Mouse (Mus musculus) kidney, postnatal 14 days (tissue): Measurements from ENCODE around the gene Atg4c.

Experiments used
- DNase-seq: peaks from one replicate; pipeline ENCODE4 v3.0.0; 2022; ENCODE audit warnings: mixed read lengths

The Atg4c gene

DNA sequence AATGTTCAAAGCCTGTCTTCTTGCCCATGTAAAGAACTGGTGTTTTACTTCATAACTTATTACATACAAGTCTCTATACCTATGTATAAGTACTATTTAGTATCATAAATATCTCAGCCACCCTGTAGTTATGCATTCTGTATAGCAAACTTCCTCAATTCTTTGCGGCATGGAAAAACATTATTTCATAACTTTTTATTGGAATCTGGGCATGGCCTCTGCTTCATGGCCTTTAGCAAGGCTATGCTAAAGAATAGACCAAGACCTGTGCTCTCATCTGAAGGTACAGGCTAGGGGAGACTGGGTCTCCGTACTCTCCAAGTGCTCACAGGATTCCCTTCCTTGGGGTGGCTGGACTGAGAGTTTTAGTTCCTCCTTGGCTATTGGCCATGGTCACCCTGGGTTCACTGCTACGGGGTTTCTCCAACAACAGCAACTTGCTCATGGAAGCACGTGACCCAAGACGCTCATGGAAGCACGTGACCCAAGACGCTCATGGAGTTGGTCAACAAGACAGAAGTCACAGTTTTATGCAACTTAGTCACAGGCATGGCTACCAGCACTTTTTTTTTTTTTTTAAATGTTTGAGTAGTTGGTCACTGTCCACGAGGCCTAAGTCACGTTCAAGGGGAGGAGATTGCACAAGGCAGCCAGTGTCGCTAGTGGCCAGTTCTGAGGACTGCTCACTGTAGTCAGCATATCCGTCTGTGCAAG is 7.2 kb upstream of the Atg4c start:
- DNase-seq, result no peak

DNA sequence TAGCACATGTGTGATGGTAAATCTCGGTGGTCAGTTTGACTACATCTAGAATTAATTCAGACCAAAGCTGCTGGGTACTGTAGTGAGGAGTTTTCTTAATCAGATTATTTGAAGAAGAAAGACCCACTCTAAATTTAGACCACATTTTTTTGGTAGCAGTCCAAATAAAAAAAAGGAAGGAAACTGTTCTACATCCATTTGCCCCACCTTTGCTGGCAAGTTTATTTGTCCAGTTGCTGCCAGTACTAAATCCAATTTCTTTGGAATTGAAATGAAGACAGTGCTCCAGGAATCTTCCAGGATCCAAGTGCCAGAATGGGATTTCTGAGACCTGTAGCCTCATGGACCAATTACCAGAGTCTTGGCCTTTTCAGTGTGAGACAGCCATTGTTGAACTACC is 1.1 kb upstream of the Atg4c start:
- DNase-seq, result no peak

DNA sequence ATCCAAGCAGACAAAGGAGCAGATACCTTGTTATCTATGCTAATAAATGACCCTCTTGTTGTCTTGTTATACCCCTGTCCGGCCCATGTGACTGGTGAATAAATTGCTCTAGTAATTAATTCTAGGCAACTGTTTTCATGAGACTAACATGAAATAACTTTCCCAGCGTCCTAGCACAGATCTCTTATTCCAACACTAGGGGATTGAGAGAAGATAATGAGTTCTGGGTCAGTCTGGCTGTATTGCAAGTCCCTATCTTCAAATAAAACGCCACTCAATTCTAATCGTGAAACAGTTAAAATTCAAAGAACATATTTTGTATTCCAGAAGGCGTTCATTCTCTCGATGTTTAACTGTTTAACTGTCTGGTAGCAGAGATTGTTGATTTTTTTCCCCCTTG is 520 bp upstream of the Atg4c start:
- no peak for DNase-seq

DNA sequence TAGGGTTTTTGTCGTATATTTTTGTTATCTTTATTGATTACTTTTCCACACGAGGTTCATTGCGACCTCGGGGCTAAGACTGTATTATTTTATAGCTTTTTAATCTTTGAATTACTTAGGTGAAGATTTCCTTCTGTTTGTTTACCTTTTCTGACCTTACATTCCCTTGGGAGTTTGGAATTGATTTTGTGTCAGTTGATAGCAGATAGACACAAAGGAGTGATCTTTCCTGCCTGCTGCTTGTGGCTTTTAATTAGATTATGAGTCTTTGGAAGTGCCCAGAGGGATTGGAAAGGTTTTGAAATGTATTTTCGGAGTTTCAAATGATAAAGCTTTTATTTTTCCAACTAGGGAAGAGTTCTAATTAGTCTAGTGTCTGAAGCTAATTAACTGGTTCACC is 1.1 kb downstream of the Atg4c start:
- no peak for DNase-seq

DNA sequence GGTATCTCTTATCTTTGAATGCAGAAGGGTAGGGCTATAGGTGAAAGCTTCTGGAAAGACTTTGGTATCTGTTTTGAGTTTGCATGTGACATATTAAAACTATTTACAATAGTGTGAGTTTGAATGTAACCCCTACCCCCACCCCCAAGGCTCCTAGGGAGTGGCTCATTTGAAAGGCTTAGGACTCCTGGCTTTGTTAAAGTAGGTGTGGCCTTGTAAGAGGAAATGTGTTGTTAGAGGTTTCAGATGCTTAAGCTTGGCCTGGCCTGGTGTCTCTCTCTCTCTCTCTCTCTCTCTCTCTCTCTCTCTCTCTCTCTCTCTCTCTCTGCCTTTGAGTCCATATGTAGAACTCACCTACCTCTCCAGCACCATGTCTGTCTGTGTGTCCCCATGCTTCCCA is 5.0 kb downstream of the Atg4c start:
- DNase-seq, result no peak

DNA sequence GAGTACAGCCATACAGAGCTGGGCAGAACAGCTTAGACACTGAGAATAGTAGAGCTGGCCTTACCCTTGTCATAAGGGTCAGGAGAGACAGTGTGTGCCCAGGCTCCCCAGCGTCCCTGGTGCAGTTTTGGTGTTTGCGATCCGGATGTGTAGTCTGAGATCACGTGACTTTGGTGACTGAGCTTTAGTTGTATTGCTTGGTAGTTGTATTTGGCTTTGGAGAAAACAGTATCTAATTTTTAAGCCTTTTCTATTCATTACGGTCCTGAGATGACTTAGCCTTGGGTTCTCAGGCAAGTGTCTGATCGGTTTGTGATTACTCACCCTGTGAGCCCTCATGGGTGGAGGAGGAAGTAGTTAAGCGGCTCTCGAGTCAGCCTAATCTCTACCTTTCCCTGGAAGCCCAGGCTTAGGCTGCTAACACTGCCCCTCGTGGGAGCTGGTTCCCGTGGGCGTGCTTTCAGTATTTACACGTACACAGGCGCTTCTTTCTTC is 6.1 kb downstream of the Atg4c start:
- DNase-seq, result no peak

DNA sequence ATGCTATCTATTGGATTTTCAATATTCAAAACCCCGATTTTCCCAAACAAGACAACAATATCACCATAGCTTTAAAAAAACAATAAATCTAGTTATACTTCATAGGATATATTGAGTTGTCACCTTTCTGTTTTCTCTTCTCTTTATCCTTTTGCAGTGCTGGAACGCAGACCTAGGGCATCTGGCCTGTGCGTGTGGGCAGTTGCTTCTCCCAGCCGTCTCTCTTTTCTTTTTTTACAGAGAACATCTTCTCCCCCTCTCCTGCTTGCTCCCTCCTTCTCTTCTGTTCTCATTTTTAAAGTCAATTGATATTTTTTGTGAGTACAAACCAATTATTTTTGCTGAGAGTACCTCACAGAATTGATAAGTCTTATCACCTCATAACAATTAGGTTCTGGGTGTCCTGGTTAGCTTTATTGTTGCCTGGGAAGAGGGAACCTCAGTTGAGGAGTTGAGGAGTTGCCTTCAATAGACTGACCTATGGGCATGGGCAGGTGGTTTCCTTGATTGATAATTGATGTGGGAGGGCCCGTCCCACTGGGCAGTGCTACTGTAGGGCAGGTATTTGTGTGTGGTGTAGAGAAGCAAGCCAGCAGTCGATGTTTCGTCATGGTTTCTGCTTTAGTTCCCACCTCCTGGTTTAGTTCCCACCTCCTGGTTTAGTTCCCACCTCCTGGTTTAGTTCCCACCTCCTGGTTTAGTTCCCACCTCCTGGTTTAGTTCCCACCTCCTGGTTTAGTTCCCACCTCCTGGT is 6.8 kb downstream of the Atg4c start:
- no peak for DNase-seq

DNA sequence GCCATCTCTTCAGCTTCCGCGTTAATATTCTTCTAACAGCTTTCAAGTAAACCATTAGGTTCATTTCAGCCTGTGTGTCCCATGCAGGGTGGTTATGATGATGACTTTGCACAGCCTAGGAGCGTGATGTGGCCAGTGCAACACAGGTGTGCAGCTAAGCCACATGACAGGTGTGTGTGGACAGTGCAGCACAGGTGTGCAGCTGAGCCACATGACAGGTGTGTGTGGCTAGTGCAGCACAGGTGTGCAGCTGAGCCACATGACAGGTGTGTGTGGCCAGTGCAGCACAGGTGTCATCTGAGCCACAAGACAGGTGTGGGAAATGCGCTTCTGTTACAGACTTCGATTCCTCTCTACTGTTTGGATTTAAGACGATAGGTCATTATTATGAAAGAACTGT is 12.0 kb downstream of the Atg4c start:
- no peak for DNase-seq

DNA sequence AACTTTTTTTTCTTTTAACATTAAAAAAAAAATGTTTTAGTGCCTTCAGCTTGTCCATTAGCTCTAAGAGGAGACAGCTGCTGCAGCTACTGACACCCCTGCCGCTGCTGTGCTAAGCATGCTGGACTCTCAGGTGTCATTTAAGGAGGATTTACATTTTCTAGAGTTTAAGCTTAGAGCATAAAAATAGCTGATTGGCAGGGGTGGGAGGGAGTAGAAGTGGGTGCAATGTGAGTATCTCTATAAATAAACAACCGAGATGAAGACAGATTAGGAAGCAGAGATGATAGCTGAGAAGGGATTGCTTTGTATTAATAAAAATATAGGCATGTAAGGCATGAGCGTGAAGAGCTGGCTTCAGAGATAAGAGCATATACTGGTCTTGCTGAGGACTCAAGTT is 12.6 kb downstream of the Atg4c start:
- no peak for DNase-seq

DNA sequence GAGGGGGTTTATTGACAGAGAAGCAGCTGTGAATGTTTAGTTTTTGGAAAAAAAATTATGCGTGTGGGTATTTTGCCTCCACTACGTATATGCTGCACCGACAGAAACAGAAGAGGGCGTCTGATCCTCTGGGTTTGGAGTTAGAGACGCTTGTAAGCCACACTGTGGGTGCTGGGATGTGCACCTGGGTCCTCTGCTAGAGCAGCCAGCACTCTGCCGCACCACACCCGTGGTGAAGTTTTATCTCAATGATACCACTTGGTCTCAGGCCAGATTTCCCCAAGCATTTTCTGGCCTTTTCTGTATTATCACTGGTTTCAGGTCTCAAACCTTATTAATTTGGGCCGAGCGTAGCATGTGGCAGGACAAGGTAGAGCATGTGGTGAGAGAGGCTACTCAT is 16.4 kb downstream of the Atg4c start:
- DNase-seq, result no peak

DNA sequence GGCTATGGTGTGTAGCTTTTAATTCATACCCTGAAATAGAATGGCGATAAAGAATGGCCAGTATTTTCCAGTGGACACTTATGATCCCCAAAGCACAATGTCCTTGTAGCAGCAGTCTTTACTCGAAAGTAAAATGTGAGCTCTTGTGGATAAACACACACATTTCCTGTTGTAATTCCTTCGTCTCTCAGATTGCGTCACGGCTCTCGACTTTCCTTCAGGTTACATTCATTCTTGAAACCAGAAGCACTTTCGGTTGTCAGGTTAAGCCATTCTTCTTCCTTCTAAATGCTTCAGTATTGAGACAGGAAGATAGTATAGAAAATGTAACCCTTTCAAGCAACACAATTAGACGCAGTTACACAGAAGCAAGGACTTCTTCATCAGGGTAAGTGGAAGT is 17.9 kb downstream of the Atg4c start:
- no peak for DNase-seq

DNA sequence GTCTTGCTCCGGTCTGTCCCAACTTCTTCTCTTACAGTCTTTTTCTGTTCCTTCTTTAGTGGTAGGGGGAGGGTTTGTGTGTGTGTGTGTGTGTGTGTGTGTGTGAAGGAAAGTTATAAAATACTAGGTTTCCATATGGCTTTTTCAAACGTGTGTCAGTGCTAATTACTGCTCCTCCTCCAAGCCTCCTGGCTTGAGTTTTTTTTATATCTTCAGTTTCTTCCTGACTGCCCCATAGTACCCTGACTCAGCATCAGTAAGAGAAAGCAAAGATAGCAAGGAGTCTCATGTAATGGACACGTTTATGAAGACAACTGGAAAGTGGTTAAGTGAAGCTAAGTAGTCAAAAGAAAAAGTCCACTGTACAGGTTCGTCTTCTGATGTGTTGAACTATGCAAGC is 19.4 kb downstream of the Atg4c start:
- DNase-seq, result no peak

DNA sequence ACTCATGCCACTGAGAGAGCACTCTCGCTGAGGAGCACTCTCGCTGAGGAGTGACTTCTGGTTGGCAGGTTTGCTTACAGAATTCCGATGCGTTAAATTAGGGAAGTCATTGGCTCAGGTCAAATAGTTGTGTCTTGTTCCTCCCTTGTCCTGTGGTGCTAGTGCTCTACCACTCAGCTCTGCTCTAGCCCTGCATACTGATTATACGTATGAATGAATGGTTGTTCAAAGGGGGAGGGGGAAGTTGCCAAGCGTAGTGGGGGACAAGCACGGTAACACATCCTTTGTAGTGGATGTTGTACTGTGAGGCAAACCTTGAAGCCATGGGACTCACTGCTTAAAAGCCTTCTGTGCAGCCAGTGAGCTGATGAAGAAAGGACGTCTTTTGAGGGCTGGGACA is 28.5 kb downstream of the Atg4c start:
- DNase-seq, result no peak

DNA sequence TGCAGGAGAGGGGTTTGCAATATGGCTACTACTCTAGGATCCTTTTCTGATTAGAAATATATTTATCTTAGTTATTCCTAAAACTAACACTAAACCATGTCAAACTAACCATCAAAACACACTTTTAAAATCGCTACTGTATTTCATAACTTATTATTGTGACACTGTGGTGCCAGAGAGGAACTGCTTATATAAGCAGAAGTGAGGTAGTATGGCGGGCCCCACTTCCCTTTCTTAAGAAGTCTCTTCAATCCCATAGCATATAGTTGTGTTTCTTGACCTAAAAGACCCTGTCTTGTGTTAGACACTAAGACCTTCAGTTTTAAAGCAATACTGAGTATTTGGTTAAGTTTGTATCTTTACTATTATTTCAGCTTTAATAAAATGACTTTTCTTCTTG is 31.1 kb downstream of the Atg4c start:
- DNase-seq, result no peak

DNA sequence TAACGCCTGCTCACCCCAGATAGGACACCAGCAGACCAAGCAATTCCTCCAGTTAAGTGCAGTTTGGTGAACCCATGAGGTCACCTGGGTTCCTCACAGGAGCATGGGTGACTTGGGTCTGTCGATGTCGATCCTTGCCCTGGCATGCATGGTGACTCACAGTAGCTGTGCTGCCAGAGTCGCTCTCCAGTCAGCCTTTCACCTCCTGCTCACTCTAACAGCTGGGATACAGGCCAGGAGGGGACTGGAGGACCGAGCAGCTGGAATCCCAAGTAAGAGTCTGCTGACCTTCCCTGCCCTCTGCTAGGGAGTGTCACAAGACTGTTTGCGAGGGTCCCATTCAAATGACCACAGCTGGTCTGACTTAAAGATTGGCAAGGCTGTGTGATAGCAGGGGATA is 33.5 kb downstream of the Atg4c start:
- no peak for DNase-seq

DNA sequence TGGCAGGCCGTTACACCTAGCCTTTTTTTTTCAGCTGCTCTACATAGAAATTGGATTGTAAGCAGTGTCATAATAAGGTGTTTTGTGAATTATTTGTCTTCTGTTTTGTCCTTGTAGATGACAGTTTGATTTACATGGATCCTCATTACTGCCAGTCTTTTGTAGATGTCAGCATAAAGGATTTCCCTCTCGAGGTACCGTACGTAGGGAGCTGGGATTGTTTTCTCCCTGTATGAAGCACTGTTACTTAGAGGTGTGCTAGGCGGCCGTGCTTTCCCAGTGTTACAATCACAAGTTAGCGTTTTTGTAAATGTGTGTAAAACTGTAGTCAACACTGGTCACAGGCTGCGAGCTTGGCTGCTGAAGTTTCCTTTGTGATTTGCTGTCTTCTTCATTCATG is 35.6 kb downstream of the Atg4c start:
- DNase-seq, result no peak

DNA sequence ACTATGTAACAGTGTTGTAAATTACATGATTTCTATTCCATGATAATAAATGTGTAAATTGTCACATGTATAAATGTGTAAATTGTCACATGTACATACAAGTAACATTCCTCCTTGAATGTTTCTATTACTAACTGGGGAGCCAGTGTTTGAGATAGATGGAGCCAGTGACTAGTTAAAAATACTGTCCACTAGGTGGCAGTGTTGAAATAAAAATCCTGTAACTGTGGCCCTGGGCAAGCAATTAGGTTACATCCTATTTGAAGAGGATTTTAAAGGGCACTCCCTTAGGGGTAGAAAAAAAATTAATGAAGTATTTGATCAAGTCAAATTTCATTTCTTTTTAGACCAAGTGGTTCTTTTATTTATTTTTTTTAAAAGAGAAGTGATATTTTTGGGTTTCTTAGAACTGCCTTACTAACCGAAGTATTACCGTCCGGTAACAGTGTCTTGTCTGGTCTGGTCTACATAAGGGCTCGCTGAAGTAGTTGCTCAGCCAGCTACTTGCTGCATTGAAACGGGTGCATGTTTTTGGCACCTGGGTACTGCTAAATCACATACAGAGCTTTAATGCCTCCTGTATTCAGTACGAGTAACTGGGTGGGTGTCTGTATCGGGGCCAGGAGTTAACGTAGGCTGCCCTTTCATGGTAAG is 41.6 kb downstream of the Atg4c start:
- DNase-seq, result peak; percentile 36

DNA sequence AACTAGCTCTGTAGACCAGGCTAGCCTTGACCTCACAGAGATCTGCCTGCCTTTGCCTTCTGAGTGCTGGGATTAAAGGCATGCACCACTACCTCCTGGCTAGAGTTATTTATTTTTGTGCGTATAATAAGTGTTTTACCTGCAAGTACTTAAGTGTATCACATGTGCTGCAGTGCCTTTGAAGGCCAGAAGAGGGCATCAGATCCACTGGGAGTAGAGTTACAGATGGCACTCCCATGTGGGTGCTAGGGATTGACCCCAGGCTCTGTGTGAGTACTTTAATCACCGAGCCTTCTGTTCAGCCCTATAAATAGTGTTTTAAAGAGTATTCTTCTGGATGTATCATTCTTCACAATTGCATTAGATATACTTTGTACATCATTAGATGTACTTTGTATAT is 44.6 kb downstream of the Atg4c start:
- DNase-seq, result no peak

DNA sequence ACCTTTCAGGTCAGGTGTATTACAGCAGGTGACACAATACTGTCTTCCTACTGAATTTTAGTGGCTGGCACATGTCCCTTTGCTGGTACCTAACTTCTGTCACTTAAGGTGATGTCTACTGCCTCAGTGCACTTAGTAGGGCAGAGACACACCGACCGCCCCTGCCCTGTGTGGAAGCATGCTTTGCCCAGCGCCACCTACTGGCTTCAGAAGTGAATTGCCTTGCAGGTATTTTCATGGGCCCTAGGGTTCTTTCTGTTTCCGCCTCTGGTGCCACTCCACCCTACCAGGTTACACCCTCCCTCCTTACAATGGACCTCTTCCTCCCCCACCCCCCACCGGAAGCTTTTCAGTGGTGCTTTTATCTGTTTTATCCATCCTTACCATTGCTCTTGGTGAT is 47.9 kb downstream of the Atg4c start:
- DNase-seq, result no peak

DNA sequence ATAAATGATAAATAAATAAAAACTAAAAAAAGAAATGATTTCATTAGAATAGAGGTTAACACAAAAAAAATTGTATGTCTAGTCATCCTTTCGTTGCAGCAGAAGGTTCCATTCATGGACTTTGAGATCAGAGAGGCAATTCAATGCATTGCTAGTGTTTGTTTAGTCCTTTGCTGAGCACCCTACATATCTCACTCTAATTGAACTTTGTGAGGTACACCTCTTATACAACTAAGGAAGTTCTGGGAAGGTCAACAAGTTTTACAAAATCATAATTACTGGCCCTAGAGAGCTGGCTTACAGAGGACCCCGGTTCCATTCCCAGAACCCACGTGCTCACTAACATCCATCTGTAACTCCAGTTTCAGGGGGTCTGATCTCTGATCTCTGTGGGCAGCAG is 55.6 kb downstream of the Atg4c start:
- no peak for DNase-seq

DNA sequence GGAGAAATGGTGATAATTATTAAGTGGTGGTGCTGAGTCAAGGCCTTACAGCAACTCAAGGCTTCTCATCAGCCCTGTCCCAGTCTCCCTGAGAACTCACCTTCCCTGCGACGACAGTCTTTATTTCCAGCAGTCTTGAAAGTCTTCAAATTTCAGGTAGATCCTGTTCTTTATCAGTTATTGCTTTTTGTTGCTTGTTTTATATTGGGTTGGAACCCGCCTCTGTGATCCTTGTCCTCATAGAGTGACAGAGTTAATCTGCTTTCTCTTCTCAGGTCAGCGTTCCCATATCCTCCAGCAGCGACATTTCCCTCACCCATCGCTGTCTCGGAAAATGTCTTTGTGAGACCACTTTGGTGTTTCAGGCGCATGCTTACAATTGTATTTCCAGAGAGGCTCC is 56.1 kb downstream of the Atg4c start:
- no peak for DNase-seq

DNA sequence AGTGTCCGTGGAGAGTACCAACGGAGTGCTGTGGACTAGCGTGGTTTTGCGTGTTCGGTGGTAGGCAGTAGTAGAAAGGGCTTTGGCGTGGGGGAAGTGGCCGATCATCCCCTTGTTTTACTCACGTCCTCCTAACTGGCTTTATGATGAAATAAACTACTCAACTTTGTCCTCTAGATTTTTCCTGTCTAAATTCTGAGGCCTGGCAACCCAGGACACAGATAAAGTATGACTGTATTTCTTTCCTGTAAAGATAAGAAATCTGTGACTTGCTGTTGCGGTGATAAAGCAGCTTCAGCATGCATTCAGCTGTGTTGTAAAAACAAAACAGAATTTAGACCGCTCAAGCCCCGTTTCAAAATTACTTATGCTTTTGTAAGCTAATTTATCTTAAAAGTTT is 59.2 kb downstream of the Atg4c start:
- DNase-seq, result no peak

DNA sequence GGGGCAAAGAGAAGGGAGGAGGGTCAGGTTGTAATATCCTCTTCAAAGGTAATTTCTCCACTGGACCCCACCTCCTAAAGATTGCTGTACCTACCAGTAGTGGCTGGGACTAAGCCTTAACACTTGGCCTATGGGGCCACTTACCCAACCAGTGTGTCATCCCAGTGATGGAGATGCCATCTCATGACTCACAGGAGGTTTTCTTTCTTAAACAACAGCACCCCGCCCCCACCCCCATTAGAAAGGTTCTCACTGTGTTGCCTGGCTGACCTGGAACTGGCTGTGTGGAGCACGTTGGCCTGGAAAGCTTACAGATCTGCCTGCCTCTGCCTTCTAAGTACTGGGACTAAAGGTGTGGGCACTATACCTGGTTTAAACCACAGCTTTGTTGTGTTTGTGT is 69.5 kb downstream of the Atg4c start:
- no peak for DNase-seq

DNA sequence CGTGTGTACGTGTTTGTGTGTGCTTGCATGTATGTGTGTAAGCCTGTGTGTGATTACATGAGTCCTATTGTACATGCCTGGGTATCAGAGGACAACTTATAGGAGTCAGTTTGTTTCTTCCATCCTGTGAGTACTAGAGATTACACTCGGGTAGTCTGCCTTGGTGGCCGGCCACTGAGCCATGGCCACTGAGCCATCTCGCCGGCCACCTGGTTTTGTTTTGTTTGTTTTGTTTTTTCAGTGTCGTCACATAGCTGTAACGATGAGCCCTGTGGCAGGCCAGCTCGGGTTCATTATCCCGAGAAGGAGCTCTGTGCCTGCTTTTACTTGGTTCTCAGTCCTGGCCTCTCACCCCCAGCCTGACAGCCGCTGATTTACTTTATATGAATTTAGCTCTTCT is 69.9 kb downstream of the Atg4c start:
- DNase-seq, result no peak
